Mouse (Mus musculus): ENCODE measurements around the gene Pla2g4a.

DNA sequence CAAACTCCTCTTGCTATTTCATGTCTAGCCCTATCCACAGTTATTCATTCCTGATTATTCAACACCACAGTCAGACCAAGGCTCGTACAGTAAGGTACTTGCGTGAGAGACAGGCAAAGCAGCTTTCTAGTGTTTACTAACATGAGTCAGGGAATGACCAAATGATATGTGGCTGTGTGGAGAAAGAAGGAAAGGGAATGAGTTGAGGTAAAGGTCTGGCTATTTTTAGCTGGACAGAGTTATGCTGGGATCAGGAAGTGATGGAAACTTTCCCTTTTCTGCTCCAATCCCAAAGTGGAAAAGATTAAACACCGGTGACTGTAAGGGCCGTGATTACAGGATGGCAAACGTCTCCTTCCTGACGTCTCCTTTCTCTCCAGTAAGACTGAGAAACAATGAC, 114.4 kb downstream of the Pla2g4a start:
- TF ChIP-seq CTCF (IDR thresholded peaks at IDR 0.05; ENCODE audit: insufficient read depth, low read length) (no peak), POLR2A (IDR thresholded peaks at IDR 0.05; ENCODE audit: borderline replicate concordance, extremely low read depth, low read depth, low read length) (no peak)
